Mouse (Mus musculus) lung, postnatal 36 days (tissue): ENCODE data around the gene Sugct.

ENCODE experiments used
- DNase-seq: peaks from one replicate; pipeline ENCODE4 v3.0.0; 2022; ENCODE audit warnings: mixed read lengths

The Sugct gene

GRCm38 (mm10) chr13:17028595-17028994 is 666.8 kb downstream of the Sugct start:
- DNase-seq, result peak; percentile 51

- no peak for DNase-seq
Measured at GRCm38 (mm10) chr13:17027846-17028529, 667.4 kb downstream of the Sugct start.

- DNase-seq, result no peak
Measured at GRCm38 (mm10) chr13:17027001-17027400, 668.4 kb downstream of the Sugct start.

- no peak for DNase-seq
Measured at GRCm38 (mm10) chr13:16996464-16996863, 698.9 kb downstream of the Sugct start.

- no peak for DNase-seq
Measured at GRCm38 (mm10) chr13:16995321-16995720, 700.0 kb downstream of the Sugct start.

GRCm38 (mm10) chr13:16977743-16978142 is 717.6 kb downstream of the Sugct start:
- DNase-seq, result no peak

GRCm38 (mm10) chr13:16971277-16971676 is 724.1 kb downstream of the Sugct start:
- no peak for DNase-seq

GRCm38 (mm10) chr13:16968995-16969394 is 726.4 kb downstream of the Sugct start:
- peak; percentile 0 for DNase-seq

- no peak for DNase-seq
Measured at GRCm38 (mm10) chr13:16964823-16965475, 730.4 kb downstream of the Sugct start.

GRCm38 (mm10) chr13:16952045-16952444 is 743.3 kb downstream of the Sugct start:
- DNase-seq, result no peak

- no peak for DNase-seq
Measured at GRCm38 (mm10) chr13:16939466-16939811, 755.9 kb downstream of the Sugct start.

GRCm38 (mm10) chr13:16938552-16939465 is 756.5 kb downstream of the Sugct start:
- no peak for DNase-seq

GRCm38 (mm10) chr13:16937422-16938202 is 757.7 kb downstream of the Sugct start:
- DNase-seq, result peak; percentile 35

- no peak for DNase-seq
Measured at GRCm38 (mm10) chr13:16935029-16935428, 760.3 kb downstream of the Sugct start.

GRCm38 (mm10) chr13:16933600-16933999 is 761.8 kb downstream of the Sugct start:
- DNase-seq, result no peak

- no peak for DNase-seq
Measured at GRCm38 (mm10) chr13:16921305-16921704, 774.0 kb downstream of the Sugct start.

GRCm38 (mm10) chr13:16915697-16916096 is 779.7 kb downstream of the Sugct start:
- DNase-seq, result no peak

- no peak for DNase-seq
Measured at GRCm38 (mm10) chr13:16912214-16912613, 783.1 kb downstream of the Sugct start.

GRCm38 (mm10) chr13:16906974-16907373 is 788.4 kb downstream of the Sugct start:
- no peak for DNase-seq

- no peak for DNase-seq
Measured at GRCm38 (mm10) chr13:16901424-16901823, 793.9 kb downstream of the Sugct start.

GRCm38 (mm10) chr13:16898084-16898792 is 797.1 kb downstream of the Sugct start:
- no peak for DNase-seq

GRCm38 (mm10) chr13:16878056-16878455 is 817.3 kb downstream of the Sugct start:
- no peak for DNase-seq
